Mouse (Mus musculus) liver, embryonic 14.5 days (tissue): Measurements from ENCODE around the gene Kap. TPM values are rescaled to one million over a fixed set of nuclear protein-coding genes. Genes with fewer than 3 reads are reported as not detected.

Experiments used
- ATAC-seq: fragments of 200-750 bp; cut with Nextera tagmentation; 2 replicates; pipeline ENCODE4 v1.8.0; 2017; ENCODE audit warnings: moderate number of reproducible peaks, mild to moderate bottlenecking, moderate library complexity; ENCODE audit not compliant: insufficient read depth
- DNase-seq, 3 experiments: peaks; one replicate each; pipeline ENCODE4 v3.0.0-alpha.2; 2012 to 2013; ENCODE audit warnings: low read depth in 3 of 3, low spot score in 3 of 3
- H3K27ac ChIP-seq: fragments of 300-500 bp; sonication (generic); 2 replicates; pipeline ENCODE4 v1.5.1; 2014; ENCODE audit warnings: moderate library complexity, mild to moderate bottlenecking, control low read depth, inconsistent platforms
- H3K27me3 ChIP-seq: fragments of 300-500 bp; sonication (generic); 2 replicates; pipeline ENCODE4 v1.6.1; 2014; ENCODE audit warnings: mild to moderate bottlenecking, low read length, moderate library complexity; ENCODE audit not compliant: control insufficient read depth, insufficient read depth
- H3K36me3 ChIP-seq: fragments of 300-500 bp; sonication (generic); replicated peaks from 2 replicates; pipeline ENCODE4 v1.6.1; 2014; ENCODE audit warnings: low read depth; ENCODE audit not compliant: control insufficient read depth, insufficient read depth
- H3K4me1 ChIP-seq, 2 experiments: fragments of 200-500 bp in 1 of 2; fragments of 300-500 bp in 1 of 2; sonication (generic) in 1 of 2; replicated peaks; 2 replicates each; pipeline ENCODE4 v1.6.1; 2012 to 2014; ENCODE audit warnings: antibody characterized with exemption in 1 of 2, inconsistent platforms in 1 of 2, low read length in 1 of 2; ENCODE audit not compliant: control insufficient read depth in 2 of 2, insufficient read depth in 2 of 2
- H3K4me2 ChIP-seq: fragments of 300-500 bp; sonication (generic); 2 replicates; pipeline ENCODE4 v1.6.1; 2014; ENCODE audit warnings: low read depth, mild to moderate bottlenecking, control low read depth, moderate library complexity
- H3K4me3 ChIP-seq, 2 experiments: fragments of 200-500 bp in 1 of 2; fragments of 300-500 bp in 1 of 2; sonication (generic) in 1 of 2; 2 replicates each; pipeline ENCODE4 v1.5.1; 2012 to 2014; ENCODE audit warnings: low read depth in 2 of 2, low read length in 2 of 2, mild to moderate bottlenecking in 2 of 2, control low read depth in 1 of 2, inconsistent platforms in 1 of 2, moderate library complexity in 1 of 2; ENCODE audit not compliant: insufficient read depth in 1 of 2
- H3K9ac ChIP-seq: fragments of 300-500 bp; sonication (generic); replicated peaks from 2 replicates; pipeline ENCODE4 v1.6.1; 2014; ENCODE audit warnings: mild to moderate bottlenecking, control low read depth, moderate library complexity
- H3K9me3 ChIP-seq: fragments of 300-500 bp; sonication (generic); 2 replicates; pipeline ENCODE4 v1.6.1; 2016; ENCODE audit warnings: low read length, mixed read lengths; ENCODE audit not compliant: control insufficient read depth
- CTCF ChIP-seq: IDR thresholded peaks from 2 replicates; pipeline ENCODE4 v1.5.1; 2016; ENCODE audit warnings: antibody characterized with exemption, low read depth, control low read depth
- EP300 ChIP-seq: IDR thresholded peaks from 2 replicates; pipeline ENCODE4 v1.6.1; 2016; ENCODE audit warnings: antibody characterized with exemption, low read depth
- WGBS: fragments of 180-500 bp; shearing (Covaris S2); extraction: QIAGEN DNeasy Blood & Tissue Kit; methylation state at CpG from one replicate; pipeline ENCODE4 v1.1.7; 2014; ENCODE audit not compliant: insufficient replicate concordance; 5-methylcytosine and 5-hydroxymethylcytosine counted together
- polyA plus RNA-seq, 2 experiments: library from polyadenylated mRNA; depleted of rRNA in 1 of 2; stranded (reverse) in 1 of 2; unstranded in 1 of 2; fragments of >200 nt; fragmentation: Nextera tagmentation in 1 of 2; extraction: Ambion mirVana in 1 of 2; gene quantifications; 2 replicates each; pipeline versions ENCODE4 v1.2.1 to v1.2.3; 2012 to 2014

Kap gene
- polyA plus RNA-seq (2012; rRNA removed) (not detected in 2 replicates), polyA plus RNA-seq (2014; fragmentation: Nextera tagmentation; extraction: Ambion mirVana) (not detected in 2 replicates)

GRCm38 (mm10) chr6:133853526-133853925, at the start of gene Kap:
Gene Kap (minus strand): TSS chr6:133853762.
- Histone ChIP-seq H3K36me3 (no peaks in the 10 kb centered on the region), H3K4me3 (no peak within 1 kb of the TSS), H3K9me3 (no peaks in the 10 kb centered on the region), H3K27ac (no peak within 1 kb of the TSS), H3K9ac (no peak within 1 kb of the TSS), H3K4me1 (no peaks in the 10 kb centered on the region), H3K4me2 (no peak within 1 kb of the TSS), H3K27me3 (no peaks in the 10 kb centered on the region)
- no peak for TF ChIP-seq CTCF
- TF ChIP-seq EP300 = no peak
- no peak for DNase-seq
- 47% methylated on average over 1 of the region's 1 CpGs for WGBS
- no peak for ATAC-seq

DNA sequence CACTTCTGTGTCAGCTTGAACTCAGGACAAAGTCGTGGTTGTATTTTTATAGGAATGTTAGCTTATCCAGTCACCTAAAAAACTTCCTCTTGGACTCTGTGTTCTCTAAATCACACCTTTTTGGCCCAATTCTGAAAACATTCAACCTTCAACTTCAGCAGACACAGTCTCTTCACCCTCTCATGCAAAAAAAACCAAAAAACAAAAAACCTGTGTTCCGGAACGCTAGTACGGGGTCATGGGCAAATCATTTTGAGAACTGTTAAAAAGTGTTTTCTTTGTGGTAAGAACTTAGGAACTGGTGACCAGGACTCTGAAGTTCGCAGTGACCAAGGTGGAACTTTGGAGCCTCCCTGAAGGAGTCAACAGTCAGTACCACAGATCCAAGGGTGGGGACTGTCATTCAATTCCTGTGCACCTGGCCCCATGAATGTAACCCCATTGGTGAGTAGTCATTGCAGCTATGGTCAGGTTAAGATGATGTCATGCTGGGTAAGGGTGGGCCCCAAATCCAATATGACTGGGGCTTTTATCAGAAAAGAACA, 32.4 kb upstream of the Kap start:
- Histone ChIP-seq H3K27me3 (no peaks in the 10 kb centered on the region), H3K4me3 (no peak overlapping the region), H3K27ac (no peak overlapping the region), H3K9me3 (no peaks in the 10 kb centered on the region), H3K9ac (no peak overlapping the region), H3K4me2 (no peak overlapping the region), H3K36me3 (no peaks in the 10 kb centered on the region), H3K4me1 (no peaks in the 10 kb centered on the region)
- WGBS = 71% methylated on average over 5 of the region's 5 CpGs
- ATAC-seq (no peak), DNase-seq (no peak)
- no peak for TF ChIP-seq EP300
- TF ChIP-seq CTCF = no peak

- no peaks in the 10 kb centered on the region for H3K4me1 ChIP-seq
- no peaks in the 10 kb centered on the region for H3K9me3 ChIP-seq
- H3K4me3 ChIP-seq = no peak overlapping the region
- H3K4me2 ChIP-seq = no peak overlapping the region
- no peak overlapping the region for H3K9ac ChIP-seq
- DNase-seq = no peak
- no peaks in the 10 kb centered on the region for H3K36me3 ChIP-seq
- no peak for ATAC-seq
- H3K27ac ChIP-seq = no peak overlapping the region
- TF ChIP-seq CTCF (no peak), EP300 (no peak)
- H3K27me3 ChIP-seq = no peaks in the 10 kb centered on the region
- WGBS = 61% methylated on average over 5 of the region's 5 CpGs
Observed at GRCm38 (mm10) chr6:133883446-133883985, 30.0 kb upstream of the Kap start.

DNA sequence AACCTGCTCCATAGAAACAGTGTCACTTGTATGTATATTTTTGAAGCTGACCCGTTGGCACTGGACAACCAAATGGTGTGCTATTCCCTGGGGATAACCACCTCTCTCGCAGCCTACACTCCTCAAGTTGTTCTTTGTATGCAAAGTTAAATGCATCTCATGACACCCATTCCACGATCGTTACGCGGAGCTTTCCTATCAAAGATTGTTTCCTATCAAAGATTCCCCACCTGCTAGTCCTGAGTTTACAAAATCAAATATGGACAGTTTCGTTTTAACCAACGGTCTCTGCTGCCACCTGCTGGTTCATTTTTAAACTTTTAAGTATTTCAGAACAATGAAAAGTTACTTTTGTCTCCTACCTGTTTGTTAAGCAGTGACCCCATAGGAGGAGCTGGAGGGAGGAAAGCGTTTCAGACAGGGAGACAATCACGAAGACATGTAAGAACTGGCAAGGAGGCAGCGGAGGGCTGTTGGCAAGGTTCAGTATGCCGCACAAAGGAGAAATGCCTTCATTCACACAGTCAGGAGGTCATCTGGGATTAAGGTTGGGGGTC, 22.4 kb upstream of the Kap start:
- Histone ChIP-seq H3K36me3 (no peaks in the 10 kb centered on the region), H3K27ac (no peak overlapping the region), H3K4me1 (no peaks in the 10 kb centered on the region), H3K9ac (no peak overlapping the region), H3K27me3 (no peaks in the 10 kb centered on the region), H3K4me3 (no peak overlapping the region), H3K4me2 (no peak overlapping the region), H3K9me3 (no peaks in the 10 kb centered on the region)
- TF ChIP-seq EP300 (no peak), CTCF (peak; percentile 43)
- WGBS = 21% methylated on average over 12 of the region's 12 CpGs
- DNase-seq (peak in 2 of 3 experiments; percentile 3 to 9), ATAC-seq (no peak)

- Histone ChIP-seq H3K27ac (no peak overlapping the region), H3K4me2 (no peak overlapping the region), H3K4me3 (no peak overlapping the region), H3K36me3 (no peaks in the 10 kb centered on the region), H3K9me3 (no peaks in the 10 kb centered on the region), H3K9ac (no peak overlapping the region), H3K27me3 (no peaks in the 10 kb centered on the region), H3K4me1 (no peaks in the 10 kb centered on the region)
- WGBS = 57% methylated on average over 2 of the region's 2 CpGs
- DNase-seq (no peak), ATAC-seq (no peak)
- TF ChIP-seq CTCF = no peak
Observed at GRCm38 (mm10) chr6:133872667-133873066, 19.1 kb upstream of the Kap start.
